ENCODE assay signal across 9 mouse cellular contexts in genomic region chr7:4623544-4624189, GRCm38 (mm10). TPM values are rescaled to one million over a fixed set of nuclear protein-coding genes. Genes with fewer than 3 reads are reported as not detected.
A peak's percentile ranks its signal among the peaks of the same experiment; 100 is the strongest.
DNase-seq lines count a peak whose midpoint lies in the region; ATAC-seq and TF ChIP-seq lines count a peak whose summit lies in the region.
"Had no signal": no experiment of that assay in that cellular context is flagged by ENCODE, and none has a peak within 500 bp of the region (broad histone marks: within the 10 kb centered on the region; RNA-seq: fewer than 3 reads in every experiment).

No protein-coding gene starts in this region.

- no peak; the same call in 1 of the 2 replicates for ATAC-seq in megakaryocyte-erythroid progenitor cell, adult 5-6 weeks (replicated peaks; ENCODE audit: low FRiP score, low TSS enrichment, poor library complexity, severe bottlenecking)

- H3K27ac ChIP-seq in bone marrow, adult 2 months (ENCODE audit: control insufficient read depth, insufficient read depth, low read depth, low read length, poor library complexity), result no peak overlapping the region
- no peak overlapping the region for H3K27ac ChIP-seq in forebrain, embryonic 10.5 days

- no peaks in the 10 kb centered on the region for H3K9me3 ChIP-seq in forebrain, embryonic 10.5 days

- WGBS in bone marrow, adult 2 months, result 10% methylated on average over 4 of the region's 4 CpGs
- 32% methylated on average over 4 of the region's 4 CpGs for WGBS in forebrain, embryonic 10.5 days

- peaks cover 11% of the 10 kb centered on the region for H3K36me3 ChIP-seq in forebrain, embryonic 10.5 days (replicated peaks)

- H3K27me3 ChIP-seq in forebrain, embryonic 10.5 days (ENCODE audit: poor library complexity, severe bottlenecking), result no peaks in the 10 kb centered on the region

- DNase-seq in urinary bladder, postnatal 14 days (ENCODE audit: low spot score), result peak; percentile 51
- no peak for DNase-seq in urinary bladder, postnatal 10 days (ENCODE audit: low spot score)
- DNase-seq in forebrain, embryonic 10.5 days (ENCODE audit: extremely low spot score, low spot score), result peak; percentile 29
- peak; percentile 31 to 67 for DNase-seq in kidney, adult 8-10 months
- peak; percentile 61 for DNase-seq in lung, postnatal 10 days
- DNase-seq in spleen, adult 18-20 months, result peak; percentile 50 to 74

- TF ChIP-seq CTCF in bone marrow, adult 2 months (IDR thresholded peaks at IDR 0.05; ENCODE audit: control insufficient read depth, insufficient read depth, low read length), result peak; percentile 51

- no peak overlapping the region for H3K4me3 ChIP-seq in bone marrow, adult 2 months (replicated peaks; ENCODE audit: control insufficient read depth, low read depth, low read length)
- no peak overlapping the region for H3K4me3 ChIP-seq in forebrain, embryonic 10.5 days

- H3K4me1 ChIP-seq in bone marrow, adult 2 months (ENCODE audit: control insufficient read depth, insufficient read depth, low read length), result peaks cover 2% of the 10 kb centered on the region; the same call in 1 of the 2 replicates
- H3K4me1 ChIP-seq in forebrain, embryonic 10.5 days, result no peaks in the 10 kb centered on the region

- no peak for TF ChIP-seq POLR2A in bone marrow, adult 2 months (IDR thresholded peaks at IDR 0.05; ENCODE audit: borderline replicate concordance, control insufficient read depth, low read depth, low read length)

RNA-seq across cellular contexts. Expression of gene Tmem86b, which starts 7.6 kb away (rescaled TPM):
- polyA plus RNA-seq in bone marrow, adult 2 months (2011; ENCODE audit: insufficient read depth, insufficient read length, low replicate concordance, missing spikeins), result 36.2 and 42.5 TPM in 2 replicates
- polyA plus RNA-seq in forebrain, embryonic 10.5 days (2016; fragmentation: Nextera tagmentation; extraction: Ambion mirVana), result 1.6 and 2.1 TPM in 2 replicates
- 17.6 and 19.4 TPM in 2 replicates for total RNA-seq in megakaryocyte-erythroid progenitor cell, adult 5-6 weeks (2014; fragmentation: Nextera tagmentation)
- total RNA-seq in megakaryocyte-erythroid progenitor cell, adult 5-6 weeks (2017), result 7.7 and 15.6 TPM in 2 replicates

RNA-seq across cellular contexts. Expression of gene Ptprh, which starts 19.8 kb away (rescaled TPM):
- polyA plus RNA-seq in bone marrow, adult 2 months (2011; ENCODE audit: insufficient read depth, insufficient read length, low replicate concordance, missing spikeins), result not detected in 2 replicates
- 0.06 TPM in 1 of 2 replicates, not detected in the other for polyA plus RNA-seq in forebrain, embryonic 10.5 days (2016; fragmentation: Nextera tagmentation; extraction: Ambion mirVana)
- not detected in 2 replicates for total RNA-seq in megakaryocyte-erythroid progenitor cell, adult 5-6 weeks (2014; fragmentation: Nextera tagmentation)
- total RNA-seq in megakaryocyte-erythroid progenitor cell, adult 5-6 weeks (2017), result 0.46 TPM in 1 of 2 replicates, not detected in the other
- total RNA-seq: hematopoietic stem cell, adult 5-6 weeks had no signal

RNA-seq across cellular contexts. Expression of gene Ppp6r1, which starts 35.2 kb away (rescaled TPM):
- polyA plus RNA-seq in bone marrow, adult 2 months (2011; ENCODE audit: insufficient read depth, insufficient read length, low replicate concordance, missing spikeins), result 53.3 and 89.0 TPM in 2 replicates
- 8.0 and 9.2 TPM in 2 replicates for polyA plus RNA-seq in forebrain, embryonic 10.5 days (2016; fragmentation: Nextera tagmentation; extraction: Ambion mirVana)
- total RNA-seq in megakaryocyte-erythroid progenitor cell, adult 5-6 weeks (2014; fragmentation: Nextera tagmentation), result 81.4 and 118 TPM in 2 replicates
- 82.5 and 90.9 TPM in 2 replicates for total RNA-seq in megakaryocyte-erythroid progenitor cell, adult 5-6 weeks (2017)

Comparison
In these comparisons a context has a peak if more than half of its experiments do, and no peak if none do; other contexts are left out.
1. RNA of gene Tmem86b, which starts 7.6 kb away (polyA plus RNA-seq): 36.2 to 42.5 TPM in bone marrow, adult 2 months; 1.6 to 2.1 TPM in forebrain, embryonic 10.5 days; every median in the first group is over 10 times any median in the second.